Mouse (Mus musculus): Measurements from ENCODE around the gene Casq2. TPM values are rescaled to one million over a fixed set of nuclear protein-coding genes. Genes with fewer than 3 reads are reported as not detected.

Gene Casq2
- polyA plus RNA-seq, 1 experiment from 2014 or later, result 1.7 TPM

- Histone ChIP-seq H3K9me3 (no peaks in the 10 kb centered on the region), H3K27me3 (replicated peaks) (no peaks in the 10 kb centered on the region), H3K4me2 (no peak overlapping the region), H3K36me3 (0 out of 2 replicates have a peak, but pooled peaks cover 12% of the 10 kb centered on the region), H3K27ac (peak overlapping the region; percentile 93), H3K4me1 (peaks cover 21% of the 10 kb centered on the region), H3K4me3 (replicated peaks) (no peak overlapping the region), H3K9ac (no peak overlapping the region)
- ATAC-seq (ENCODE audit: insufficient read depth, low FRiP score, low read depth), result peak; percentile 68; the same call in 1 of the 2 replicates
- 27% methylated on average over 13 of the region's 13 CpGs for WGBS
Measured at GRCm38 (mm10) chr3:102169197-102169905, 83.1 kb downstream of the Casq2 start.

GRCm38 (mm10) chr3:102174118-102174865 is 88.1 kb downstream of the Casq2 start:
- no peaks in the 10 kb centered on the region for H3K36me3 ChIP-seq
- H3K27ac ChIP-seq, result no peak overlapping the region
- no peaks in the 10 kb centered on the region for H3K9me3 ChIP-seq
- peaks cover 19% of the 10 kb centered on the region for H3K4me1 ChIP-seq
- WGBS, result 69% methylated on average over 8 of the region's 8 CpGs
- H3K27me3 ChIP-seq (replicated peaks), result no peaks in the 10 kb centered on the region
- H3K9ac ChIP-seq, result no peak overlapping the region
- no peak overlapping the region for H3K4me2 ChIP-seq
- ATAC-seq (ENCODE audit: insufficient read depth, low FRiP score, low read depth), result peak; percentile 11; the same call in 1 of the 2 replicates
- no peak overlapping the region for H3K4me3 ChIP-seq (replicated peaks)

GRCm38 (mm10) chr3:102175701-102176100 is 89.5 kb downstream of the Casq2 start:
- Histone ChIP-seq H3K9ac (no peak overlapping the region), H3K9me3 (no peaks in the 10 kb centered on the region), H3K4me3 (replicated peaks) (no peak overlapping the region), H3K27me3 (replicated peaks) (no peaks in the 10 kb centered on the region), H3K4me1 (peaks cover 8% of the 10 kb centered on the region; the same call in 1 of the 2 replicates), H3K27ac (no peak overlapping the region; the same call in 1 of the 2 replicates), H3K4me2 (no peak overlapping the region), H3K36me3 (no peaks in the 10 kb centered on the region)
- WGBS, result 88% methylated on average over 18 of the region's 18 CpGs
- no peak for ATAC-seq (ENCODE audit: insufficient read depth, low FRiP score, low read depth)

- H3K9ac ChIP-seq, result no peak overlapping the region
- ATAC-seq (ENCODE audit: insufficient read depth, low FRiP score, low read depth), result no peak
- no peak overlapping the region for H3K4me3 ChIP-seq (replicated peaks)
- H3K27ac ChIP-seq, result no peak overlapping the region; the same call in 1 of the 2 replicates
- H3K9me3 ChIP-seq, result no peaks in the 10 kb centered on the region
- no peak overlapping the region for H3K4me2 ChIP-seq
- peaks cover 8% of the 10 kb centered on the region; the same call in 1 of the 2 replicates for H3K4me1 ChIP-seq
- 59% methylated on average over 5 of the region's 5 CpGs for WGBS
- H3K27me3 ChIP-seq (replicated peaks), result no peaks in the 10 kb centered on the region
- no peaks in the 10 kb centered on the region for H3K36me3 ChIP-seq
Measured at GRCm38 (mm10) chr3:102176116-102176515, 89.9 kb downstream of the Casq2 start.

- Histone ChIP-seq H3K27ac (no peak overlapping the region), H3K27me3 (replicated peaks) (no peaks in the 10 kb centered on the region), H3K4me3 (replicated peaks) (no peak overlapping the region), H3K9ac (no peak overlapping the region), H3K4me1 (peaks cover 8% of the 10 kb centered on the region; the same call in 1 of the 2 replicates), H3K9me3 (no peaks in the 10 kb centered on the region), H3K36me3 (peaks cover 6% of the 10 kb centered on the region), H3K4me2 (no peak overlapping the region)
- 92% methylated on average over 12 of the region's 12 CpGs for WGBS
- no peak for ATAC-seq (ENCODE audit: insufficient read depth, low FRiP score, low read depth)
Measured at GRCm38 (mm10) chr3:102177837-102178615, 91.8 kb downstream of the Casq2 start.

GRCm38 (mm10) chr3:102179869-102180268 is 93.7 kb downstream of the Casq2 start:
- Histone ChIP-seq H3K27ac (no peak overlapping the region), H3K27me3 (replicated peaks) (no peaks in the 10 kb centered on the region), H3K9ac (no peak overlapping the region), H3K9me3 (no peaks in the 10 kb centered on the region), H3K36me3 (peaks cover 14% of the 10 kb centered on the region), H3K4me2 (no peak overlapping the region), H3K4me3 (replicated peaks) (no peak overlapping the region), H3K4me1 (peaks cover 7% of the 10 kb centered on the region; the same call in 1 of the 2 replicates)
- no peak for ATAC-seq (ENCODE audit: insufficient read depth, low FRiP score, low read depth)
- WGBS, result 78% methylated on average over 4 of the region's 4 CpGs

- no peak for ATAC-seq (ENCODE audit: insufficient read depth, low FRiP score, low read depth)
- no peaks in the 10 kb centered on the region for H3K27me3 ChIP-seq (replicated peaks)
- H3K36me3 ChIP-seq, result peaks cover 14% of the 10 kb centered on the region
- H3K4me3 ChIP-seq (replicated peaks), result no peak overlapping the region
- no peak overlapping the region for H3K9ac ChIP-seq
- H3K4me2 ChIP-seq, result no peak overlapping the region
- WGBS, result 68% methylated on average over 7 of the region's 7 CpGs
- 0 out of 2 replicates have a peak, but pooled peaks cover 2% of the 10 kb centered on the region for H3K4me1 ChIP-seq
- H3K9me3 ChIP-seq, result no peaks in the 10 kb centered on the region
- H3K27ac ChIP-seq, result no peak overlapping the region
Measured at GRCm38 (mm10) chr3:102180746-102181145, 94.5 kb downstream of the Casq2 start.

GRCm38 (mm10) chr3:102181191-102181590 is 95.0 kb downstream of the Casq2 start:
- peaks cover 14% of the 10 kb centered on the region for H3K36me3 ChIP-seq
- no peak overlapping the region for H3K4me3 ChIP-seq (replicated peaks)
- no peak overlapping the region for H3K27ac ChIP-seq
- 72% methylated on average over 4 of the region's 4 CpGs for WGBS
- no peak overlapping the region for H3K4me2 ChIP-seq
- no peaks in the 10 kb centered on the region for H3K27me3 ChIP-seq (replicated peaks)
- H3K9me3 ChIP-seq, result no peaks in the 10 kb centered on the region
- H3K9ac ChIP-seq, result no peak overlapping the region
- ATAC-seq (ENCODE audit: insufficient read depth, low FRiP score, low read depth), result no peak
- H3K4me1 ChIP-seq, result 0 out of 2 replicates have a peak, but pooled peaks cover 2% of the 10 kb centered on the region

GRCm38 (mm10) chr3:102182601-102183000 is 96.4 kb downstream of the Casq2 start:
- no peak for ATAC-seq (ENCODE audit: insufficient read depth, low FRiP score, low read depth)
- WGBS, result 74% methylated on average over 2 of the region's 2 CpGs
- H3K27ac ChIP-seq, result no peak overlapping the region
- no peak overlapping the region for H3K4me3 ChIP-seq (replicated peaks)
- H3K9ac ChIP-seq, result no peak overlapping the region
- H3K4me2 ChIP-seq, result no peak overlapping the region
- H3K27me3 ChIP-seq (replicated peaks), result no peaks in the 10 kb centered on the region
- H3K9me3 ChIP-seq, result no peaks in the 10 kb centered on the region
- H3K4me1 ChIP-seq, result no peaks in the 10 kb centered on the region
- peaks cover 14% of the 10 kb centered on the region for H3K36me3 ChIP-seq

GRCm38 (mm10) chr3:102184721-102185120 is 98.5 kb downstream of the Casq2 start:
- 63% methylated on average over 5 of the region's 5 CpGs for WGBS
- no peak overlapping the region for H3K27ac ChIP-seq

GRCm38 (mm10) chr3:102187401-102187800 is 101.2 kb downstream of the Casq2 start:
- Histone ChIP-seq H3K4me1 (peaks cover 8% of the 10 kb centered on the region; the same call in 1 of the 2 replicates), H3K4me2 (no peak overlapping the region), H3K9me3 (no peaks in the 10 kb centered on the region), H3K27me3 (replicated peaks) (no peaks in the 10 kb centered on the region), H3K36me3 (peaks cover 14% of the 10 kb centered on the region), H3K4me3 (replicated peaks) (no peak overlapping the region), H3K27ac (no peak overlapping the region), H3K9ac (no peak overlapping the region)
- ATAC-seq (ENCODE audit: insufficient read depth, low FRiP score, low read depth), result no peak
- WGBS, result 63% methylated on average over 4 of the region's 4 CpGs

More at GRCm38 (mm10) chr3:102184721-102185120, 98.5 kb downstream of the Casq2 start:
- Histone ChIP-seq H3K9me3 (no peaks in the 10 kb centered on the region), H3K4me2 (no peak overlapping the region), H3K27me3 (replicated peaks) (no peaks in the 10 kb centered on the region), H3K9ac (no peak overlapping the region), H3K4me3 (replicated peaks) (no peak overlapping the region), H3K4me1 (no peaks in the 10 kb centered on the region; the same call in 1 of the 2 replicates), H3K36me3 (peaks cover 20% of the 10 kb centered on the region)
- ATAC-seq (ENCODE audit: insufficient read depth, low FRiP score, low read depth), result no peak

Measured in stomach, embryonic 15.5 days (tissue).